8 mouse cellular contexts compared by ENCODE assay signal in the genomic region with DNA sequence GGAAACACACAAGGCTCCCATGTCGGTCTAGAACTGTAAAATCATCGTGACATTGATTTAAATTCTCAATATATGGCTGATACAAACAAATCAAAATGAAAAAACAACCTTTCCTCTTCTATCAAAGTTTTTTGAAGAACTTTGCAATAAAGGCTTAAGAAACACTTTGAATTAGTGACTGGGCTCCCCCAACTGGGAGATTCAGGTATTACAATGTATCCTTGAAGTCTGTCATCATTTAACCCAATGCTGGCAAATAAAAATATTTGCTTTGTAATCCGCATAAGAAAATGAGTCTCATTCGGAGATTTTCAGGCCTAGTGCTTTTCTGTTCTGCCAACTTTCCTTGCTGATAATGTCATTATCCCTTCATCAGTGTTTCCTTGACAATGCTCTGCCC.
A peak's percentile ranks its signal among the peaks of the same experiment; 100 is the strongest.
DNase-seq lines count a peak whose midpoint lies in the region; ATAC-seq lines count a peak whose summit lies in the region.

No protein-coding gene starts in this region.

- no peaks in the 10 kb centered on the region for H3K4me1 ChIP-seq in limb, embryonic 11.5 days (ENCODE audit: control insufficient read depth, insufficient read depth, low read length)
- no peaks in the 10 kb centered on the region for H3K4me1 ChIP-seq in limb, embryonic 10.5 days

- H3K4me2 ChIP-seq in limb, embryonic 11.5 days (ENCODE audit: low read depth, severe bottlenecking), result no peak overlapping the region

- no peaks in the 10 kb centered on the region for H3K27me3 ChIP-seq in limb, embryonic 11.5 days (ENCODE audit: control insufficient read depth, insufficient read depth, low read length)
- H3K27me3 ChIP-seq in limb, embryonic 10.5 days (ENCODE audit: low read depth, poor library complexity, severe bottlenecking), result no peaks in the 10 kb centered on the region

- H3K27ac ChIP-seq in limb, embryonic 11.5 days (replicated peaks; ENCODE audit: low read depth, low read length), result no peak overlapping the region
- H3K27ac ChIP-seq in limb, embryonic 10.5 days, result no peak overlapping the region

- H3K9ac ChIP-seq in limb, embryonic 11.5 days (ENCODE audit: low read length), result no peak overlapping the region

- no peak overlapping the region for H3K4me3 ChIP-seq in limb, embryonic 11.5 days (ENCODE audit: low read depth, low read length)
- H3K4me3 ChIP-seq in limb, embryonic 10.5 days, result no peak overlapping the region

- WGBS in limb, embryonic 11.5 days, result 32% methylated on average over 4 of the region's 4 CpGs
- 39% methylated on average over 4 of the region's 4 CpGs for WGBS in limb, embryonic 10.5 days

- no peak for ATAC-seq in limb, embryonic 11.5 days (ENCODE audit: insufficient number of reproducible peaks, low FRiP score, low TSS enrichment, low read depth)

- DNase-seq in cerebellum, postnatal 10 days, result peak; percentile 73 to 87
- no peak for DNase-seq in cerebellum, adult 11 months
- DNase-seq in limb, embryonic 11.5 days (ENCODE audit: low spot score), result peak; percentile 48
- no peak for DNase-seq in limb, embryonic 10.5 days (ENCODE audit: low spot score)
- DNase-seq in MEL-GATA-1-ER (ENCODE audit: extremely low read depth, low read depth), result peak; percentile 33
- peak; percentile 10 for DNase-seq in induced T-regulatory cell, adult 2 months (ENCODE audit: low read depth)
- peak; percentile 63 to 69 for DNase-seq in right cerebral cortex, postnatal 10 days (ENCODE audit: low spot score in 2 of 2)
- DNase-seq in urinary bladder, postnatal 36 days (ENCODE audit: low spot score in 2 of 2), result no peak

- no peaks in the 10 kb centered on the region for H3K36me3 ChIP-seq in limb, embryonic 11.5 days (ENCODE audit: control insufficient read depth, insufficient read depth, low read length)
- H3K36me3 ChIP-seq in limb, embryonic 10.5 days, result no peaks in the 10 kb centered on the region

- H3K9me3 ChIP-seq in limb, embryonic 11.5 days (ENCODE audit: control insufficient read depth, low read length), result no peaks in the 10 kb centered on the region
- no peaks in the 10 kb centered on the region for H3K9me3 ChIP-seq in limb, embryonic 10.5 days (replicated peaks)

Comparison
In these comparisons a context has a peak if more than half of its experiments do, and no peak if none do; other contexts are left out.
1. DNase-seq: peak in cerebellum, postnatal 10 days (2 of 2), limb, embryonic 11.5 days (single experiment), MEL-GATA-1-ER (single experiment), induced T-regulatory cell, adult 2 months (single experiment) and right cerebral cortex, postnatal 10 days (2 of 2); none in cerebellum, adult 11 months (single experiment), limb, embryonic 10.5 days (single experiment) and urinary bladder, postnatal 36 days (0 of 2).